Mouse (Mus musculus) kidney, adult 8-10 months (tissue): ENCODE measurements around the gene Atp11a.

ENCODE experiments used
- DNase-seq, 2 experiments: peaks; one replicate each; pipeline ENCODE4 v3.0.0; 2022

The Atp11a gene

GRCm38 (mm10) chr8:12915187-12916006 lies 158.6 kb downstream of the Atp11a start:
- no peak for DNase-seq

GRCm38 (mm10) chr8:12916156-12916900 lies 159.5 kb downstream of the Atp11a start:
- DNase-seq = no peak

GRCm38 (mm10) chr8:12917029-12917428 lies 160.2 kb downstream of the Atp11a start:
- DNase-seq = no peak

GRCm38 (mm10) chr8:12917831-12918230 lies 161.0 kb downstream of the Atp11a start:
- DNase-seq = peak; percentile 49 to 68
